Mouse (Mus musculus) liver, postnatal 0 days (tissue): ENCODE results near the gene Txnip. TPM values are rescaled to one million over a fixed set of nuclear protein-coding genes. Genes with fewer than 3 reads are reported as not detected.

Experiments used
- ATAC-seq: fragments of 200-750 bp; cut with Nextera tagmentation; 2 replicates; pipeline ENCODE4 v1.8.0; 2017; ENCODE audit warnings: mild to moderate bottlenecking, moderate library complexity
- DNase-seq: peaks from one replicate; pipeline ENCODE4 v3.0.0-alpha.2; 2016
- H3K27ac ChIP-seq: fragments of 300-500 bp; sonication (generic); 2 replicates; pipeline ENCODE4 v1.5.1; 2014; ENCODE audit warnings: antibody characterized with exemption, moderate library complexity, mild to moderate bottlenecking, low read depth
- H3K27me3 ChIP-seq: fragments of 300-500 bp; sonication (generic); 2 replicates; pipeline ENCODE4 v1.6.1; 2014; ENCODE audit warnings: low read length, control low read depth, mixed read lengths; ENCODE audit not compliant: insufficient read depth
- H3K36me3 ChIP-seq: fragments of 300-500 bp; sonication (generic); replicated peaks from 2 replicates; pipeline ENCODE4 v1.6.1; 2014; ENCODE audit warnings: mild to moderate bottlenecking, control low read depth, low read length, moderate library complexity, mixed read lengths; ENCODE audit not compliant: insufficient read depth
- H3K4me1 ChIP-seq: fragments of 300-500 bp; sonication (generic); 2 replicates; pipeline ENCODE4 v1.6.1; 2014; ENCODE audit warnings: antibody characterized with exemption, mild to moderate bottlenecking, control low read depth; ENCODE audit not compliant: insufficient read depth
- H3K4me2 ChIP-seq: fragments of 300-500 bp; sonication (generic); 2 replicates; pipeline ENCODE4 v1.6.1; 2014; ENCODE audit warnings: low read depth, mild to moderate bottlenecking, low read length, moderate library complexity, mixed read lengths
- H3K4me3 ChIP-seq: fragments of 300-500 bp; sonication (generic); 2 replicates; pipeline ENCODE4 v1.5.1; 2014; ENCODE audit warnings: low read depth, low read length
- H3K9ac ChIP-seq: fragments of 300-500 bp; sonication (generic); replicated peaks from 2 replicates; pipeline ENCODE4 v1.6.1; 2014; ENCODE audit warnings: mild to moderate bottlenecking, moderate library complexity
- H3K9me3 ChIP-seq: fragments of 300-500 bp; sonication (generic); 2 replicates; pipeline ENCODE4 v1.6.1; 2016; ENCODE audit warnings: mild to moderate bottlenecking, control low read depth, low read length, mixed read lengths
- CTCF ChIP-seq: sonication (generic); IDR thresholded peaks from 2 replicates; pipeline ENCODE4 v1.5.1; 2016; ENCODE audit warnings: antibody characterized with exemption, low read depth
- EP300 ChIP-seq: IDR thresholded peaks from 2 replicates; pipeline ENCODE4 v1.6.1; 2016; ENCODE audit warnings: antibody characterized with exemption, low read depth, mild to moderate bottlenecking
- WGBS: fragments of 180-500 bp; shearing (Covaris S2); extraction: QIAGEN DNeasy Blood & Tissue Kit; methylation state at CpG from one replicate; pipeline ENCODE4 v1.1.7; 2014; ENCODE audit not compliant: insufficient replicate concordance; 5-methylcytosine and 5-hydroxymethylcytosine counted together
- polyA plus RNA-seq: library from polyadenylated mRNA; unstranded; fragments of >200 nt; fragmentation: Nextera tagmentation; extraction: Ambion mirVana; gene quantifications from 2 replicates; pipeline ENCODE4 v1.2.1, GENCODE M21; 2015

The Txnip gene
- polyA plus RNA-seq, 1 experiment from 2014 or later: 72.4 TPM

DNA sequence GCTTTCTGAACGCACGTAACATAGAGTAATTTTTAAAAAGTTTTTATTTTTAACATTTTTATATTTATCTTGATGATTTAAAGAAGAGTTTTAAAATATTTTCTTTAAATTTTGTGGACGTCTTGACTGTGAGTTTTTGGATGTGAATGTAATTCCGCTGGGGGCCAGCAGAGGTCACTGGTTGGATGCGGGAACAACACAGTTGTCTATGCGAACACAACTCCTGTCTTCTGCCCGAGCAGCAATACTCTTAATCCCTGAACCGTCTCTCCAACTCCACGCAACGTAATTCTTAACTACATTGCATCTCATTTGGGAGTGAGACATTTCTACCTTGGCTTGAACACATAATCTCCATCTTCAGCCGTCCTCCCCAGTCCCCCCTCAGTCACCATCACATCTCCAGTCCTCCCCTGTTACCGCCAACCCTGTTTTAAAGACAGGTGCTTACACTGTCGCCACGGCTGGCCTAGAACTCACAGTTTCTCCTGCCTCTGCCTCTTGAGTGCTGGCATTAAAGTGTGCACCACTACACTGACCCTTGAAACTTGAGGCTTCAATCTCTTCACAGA, 10.3 kb upstream of the Txnip start:
- no peaks in the 10 kb centered on the region for H3K9me3 ChIP-seq
- no peaks in the 10 kb centered on the region for H3K36me3 ChIP-seq
- DNase-seq: peak; percentile 85
- H3K27me3 ChIP-seq: no peaks in the 10 kb centered on the region
- H3K4me2 ChIP-seq: peak overlapping the region; percentile 26; the same call in 1 of the 2 replicates
- ATAC-seq: peak; percentile 37
- peak; percentile 91 for TF ChIP-seq CTCF
- no peak for TF ChIP-seq EP300
- H3K9ac ChIP-seq: no peak overlapping the region
- peaks cover 16% of the 10 kb centered on the region for H3K4me1 ChIP-seq
- no peak overlapping the region for H3K27ac ChIP-seq
- no peak overlapping the region for H3K4me3 ChIP-seq
- WGBS: 14% methylated on average over 14 of the region's 14 CpGs

DNA sequence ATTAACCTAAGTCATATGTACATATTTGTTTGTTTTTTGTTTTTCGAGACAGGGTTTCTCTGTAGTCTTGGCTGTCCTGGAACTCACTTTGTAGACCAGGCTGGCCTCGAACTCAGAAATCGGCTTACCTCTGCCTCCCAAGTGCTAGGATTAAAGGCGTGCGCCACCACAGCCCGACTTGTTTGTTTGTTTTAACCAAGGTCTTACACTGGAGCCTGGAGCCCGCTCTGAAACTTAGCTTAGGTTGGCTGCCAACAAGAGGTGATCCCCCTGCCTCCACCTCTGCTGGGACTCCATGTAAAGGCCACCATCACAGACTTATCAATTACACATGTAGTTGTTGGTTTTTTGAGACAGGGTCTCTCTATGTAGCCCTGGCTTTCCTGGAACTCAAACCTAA, 8.9 kb upstream of the Txnip start:
- no peaks in the 10 kb centered on the region for H3K27me3 ChIP-seq
- H3K4me3 ChIP-seq: no peak overlapping the region
- TF ChIP-seq CTCF: no peak
- no peak for TF ChIP-seq EP300
- ATAC-seq: no peak
- H3K36me3 ChIP-seq: no peaks in the 10 kb centered on the region
- no peak for DNase-seq
- 77% methylated on average over 7 of the region's 7 CpGs for WGBS
- H3K4me1 ChIP-seq: peaks cover 16% of the 10 kb centered on the region
- H3K27ac ChIP-seq: no peak overlapping the region
- no peak overlapping the region for H3K9ac ChIP-seq
- H3K4me2 ChIP-seq: no peak overlapping the region
- H3K9me3 ChIP-seq: no peaks in the 10 kb centered on the region

DNA sequence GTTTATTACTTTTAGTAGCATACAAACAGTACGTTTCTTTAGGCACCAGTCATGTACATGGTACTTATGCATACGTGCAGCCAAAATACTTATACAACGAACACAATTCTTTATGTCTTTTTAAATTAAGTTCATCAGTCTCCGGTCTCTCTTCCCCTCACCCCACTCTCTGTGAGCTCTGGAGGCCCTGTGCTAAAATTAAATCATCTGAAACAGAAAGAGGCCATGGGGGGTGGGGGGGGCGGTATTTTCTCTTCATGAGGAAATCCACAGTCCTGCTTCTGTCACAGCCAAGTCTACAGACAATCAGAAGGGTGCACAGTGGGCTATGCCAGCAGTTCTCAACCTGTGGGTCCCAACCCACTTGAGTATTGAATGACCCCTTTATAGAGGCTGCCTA, 8.4 kb upstream of the Txnip start:
- WGBS: 62% methylated on average over 5 of the region's 5 CpGs
- Histone ChIP-seq H3K9me3 (no peaks in the 10 kb centered on the region), H3K9ac (no peak overlapping the region), H3K27me3 (no peaks in the 10 kb centered on the region), H3K4me2 (no peak overlapping the region), H3K4me3 (no peak overlapping the region), H3K36me3 (no peaks in the 10 kb centered on the region), H3K27ac (no peak overlapping the region), H3K4me1 (peaks cover 22% of the 10 kb centered on the region)
- ATAC-seq (no peak), DNase-seq (no peak)
- TF ChIP-seq CTCF (no peak), EP300 (no peak)

DNA sequence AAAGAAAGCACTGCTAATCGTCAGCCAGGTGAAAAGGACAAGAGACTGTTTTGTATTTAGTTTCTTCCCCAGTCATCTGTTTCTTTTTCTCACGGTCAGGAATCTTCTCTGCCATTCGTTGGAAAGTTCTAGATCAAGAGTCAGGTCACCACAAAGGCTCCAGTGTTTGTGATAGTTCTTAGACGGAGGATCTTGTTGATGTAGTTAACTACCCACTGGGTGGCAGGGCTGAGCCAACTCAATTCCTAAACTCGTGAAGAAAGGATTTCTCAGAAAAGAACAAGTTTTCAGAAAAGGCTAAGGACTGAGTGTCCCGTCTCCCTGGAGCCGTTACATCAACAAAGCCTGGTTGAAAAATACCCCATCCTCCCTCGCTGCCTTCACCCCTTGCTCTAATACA, 6.6 kb upstream of the Txnip start:
- 13% methylated on average over 8 of the region's 8 CpGs for WGBS
- ATAC-seq (no peak), DNase-seq (peak; percentile 54)
- Histone ChIP-seq H3K4me2 (no peak overlapping the region), H3K36me3 (no peaks in the 10 kb centered on the region), H3K9ac (no peak overlapping the region), H3K4me3 (no peak overlapping the region), H3K27me3 (no peaks in the 10 kb centered on the region), H3K4me1 (peaks cover 30% of the 10 kb centered on the region), H3K9me3 (no peaks in the 10 kb centered on the region), H3K27ac (peak overlapping the region; percentile 26; the same call in 1 of the 2 replicates)
- TF ChIP-seq EP300 (peak; percentile 87), CTCF (peak; percentile 78)

DNA sequence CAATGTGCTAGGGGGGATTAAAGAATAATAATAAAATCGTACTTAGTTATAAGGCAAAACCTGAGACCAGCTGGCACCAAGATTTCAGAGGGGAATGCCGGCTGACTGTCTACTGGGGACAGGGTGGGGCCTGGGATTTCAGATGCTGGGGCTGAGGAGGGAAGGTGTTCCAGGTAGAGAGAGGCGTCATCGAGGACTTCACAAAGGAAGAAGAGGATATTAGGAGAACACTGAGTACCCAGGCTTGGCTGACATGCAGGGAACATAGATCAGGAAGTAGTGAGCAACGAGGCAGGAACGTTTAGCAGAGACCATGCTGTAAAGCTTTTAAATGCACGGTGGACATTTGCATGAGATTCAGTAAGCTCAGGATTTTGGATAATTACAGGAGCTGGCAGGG, 5.9 kb upstream of the Txnip start:
- TF ChIP-seq EP300 (no peak), CTCF (no peak)
- Histone ChIP-seq H3K4me1 (peaks cover 30% of the 10 kb centered on the region), H3K27ac (peak overlapping the region; percentile 26; the same call in 1 of the 2 replicates), H3K9ac (no peak overlapping the region), H3K4me2 (no peak overlapping the region), H3K4me3 (no peak overlapping the region), H3K36me3 (no peaks in the 10 kb centered on the region), H3K27me3 (no peaks in the 10 kb centered on the region), H3K9me3 (no peaks in the 10 kb centered on the region)
- ATAC-seq: no peak
- 44% methylated on average over 7 of the region's 7 CpGs for WGBS
- DNase-seq: no peak

DNA sequence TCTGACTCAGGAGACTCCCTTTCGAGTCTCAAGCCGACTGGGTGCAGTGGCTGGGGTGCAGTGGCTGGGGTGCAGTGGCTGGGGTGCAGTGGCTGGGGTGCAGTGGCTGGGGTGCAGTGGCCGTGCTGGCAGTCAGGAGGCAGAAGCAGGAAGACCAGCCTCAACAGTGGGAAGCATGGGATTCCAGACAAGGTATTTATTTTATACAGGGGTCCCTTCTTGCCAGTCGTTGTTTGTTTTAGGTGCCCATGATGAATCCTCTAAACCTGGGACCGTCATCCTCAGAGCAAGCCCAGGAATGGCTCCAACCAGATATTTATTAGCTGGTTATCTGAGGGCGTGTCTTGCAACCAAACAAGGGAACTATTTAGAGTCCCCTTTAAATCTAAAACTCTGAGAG, 4.2 kb upstream of the Txnip start:
- DNase-seq: no peak
- ATAC-seq: no peak
- H3K4me1 ChIP-seq: peaks cover 25% of the 10 kb centered on the region
- no peak for TF ChIP-seq EP300
- no peak for TF ChIP-seq CTCF
- H3K27ac ChIP-seq: peak overlapping the region; percentile 99; the same call in 1 of the 2 replicates
- 49% methylated on average over 6 of the region's 6 CpGs for WGBS
- no peaks in the 10 kb centered on the region for H3K9me3 ChIP-seq
- H3K36me3 ChIP-seq: no peaks in the 10 kb centered on the region
- no peak overlapping the region for H3K4me2 ChIP-seq
- H3K27me3 ChIP-seq: no peaks in the 10 kb centered on the region
- H3K9ac ChIP-seq: no peak overlapping the region
- no peak overlapping the region for H3K4me3 ChIP-seq
